Mouse (Mus musculus): ENCODE measurements around the gene Dnajc15.

GRCm38 (mm10) chr14:77836794-77837193 is 38.1 kb downstream of the Dnajc15 start:
- TF ChIP-seq EP300 (IDR thresholded peaks at IDR 0.05): no peak
- TF ChIP-seq CTCF (IDR thresholded peaks at IDR 0.05): no peak
